Mouse (Mus musculus): Measurements from ENCODE around the gene Nudt9. TPM values are rescaled to one million over a fixed set of nuclear protein-coding genes. Genes with fewer than 3 reads are reported as not detected.

The Nudt9 gene
- total and polyA plus RNA-seq, 2 experiments from 2014 or later, result 51.0 to 62.9 TPM

DNA sequence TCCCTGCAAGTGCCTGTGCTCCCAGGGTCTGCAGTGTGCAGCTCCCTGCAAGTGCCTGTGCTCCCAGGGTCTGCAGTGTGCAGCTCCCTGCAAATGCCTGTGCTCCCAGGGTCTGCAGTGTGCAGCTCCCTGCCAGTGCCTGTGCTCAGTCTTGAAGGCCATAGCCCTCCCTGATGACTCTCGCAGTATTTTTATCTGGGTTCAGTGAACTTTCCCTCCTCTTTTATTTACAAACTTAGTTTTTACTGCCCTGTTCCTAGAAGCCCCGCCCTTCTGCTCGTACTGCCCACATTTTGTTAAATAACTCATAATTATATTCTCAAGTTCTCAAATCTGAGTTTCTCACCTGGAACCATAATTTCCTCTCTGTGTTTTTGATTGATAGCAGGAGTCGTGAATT is 57.1 kb downstream of the Nudt9 start:
- Histone ChIP-seq H3K4me2 (ENCODE audit: low read depth, low read length) (no peak overlapping the region), H3K9ac (replicated peaks; ENCODE audit: low read depth, low read length) (no peak overlapping the region), H3K36me3 (replicated peaks; ENCODE audit: control insufficient read depth, insufficient read depth, low read length) (0 out of 2 replicates have a peak, but pooled peaks cover 3% of the 10 kb centered on the region), H3K4me1 (ENCODE audit: control insufficient read depth, insufficient read depth) (peaks cover 7% of the 10 kb centered on the region; the same call in 1 of the 2 replicates), H3K27ac (ENCODE audit: low read depth) (no peak overlapping the region), H3K27me3 (ENCODE audit: control insufficient read depth, insufficient read depth, low read length) (no peaks in the 10 kb centered on the region), H3K9me3 (replicated peaks; ENCODE audit: control insufficient read depth, low read length) (no peaks in the 10 kb centered on the region), H3K4me3 (ENCODE audit: low read depth, low read length) (no peak overlapping the region)
- no peak for TF ChIP-seq EP300 (IDR thresholded peaks at IDR 0.05; ENCODE audit: low read depth)
- no peak for TF ChIP-seq CTCF (IDR thresholded peaks at IDR 0.05; ENCODE audit: low read depth)
- ATAC-seq (ENCODE audit: insufficient read depth, low read depth) (no peak), DNase-seq (ENCODE audit: low spot score) (no peak)
- 62% methylated on average over 4 of the region's 4 CpGs for WGBS

DNA sequence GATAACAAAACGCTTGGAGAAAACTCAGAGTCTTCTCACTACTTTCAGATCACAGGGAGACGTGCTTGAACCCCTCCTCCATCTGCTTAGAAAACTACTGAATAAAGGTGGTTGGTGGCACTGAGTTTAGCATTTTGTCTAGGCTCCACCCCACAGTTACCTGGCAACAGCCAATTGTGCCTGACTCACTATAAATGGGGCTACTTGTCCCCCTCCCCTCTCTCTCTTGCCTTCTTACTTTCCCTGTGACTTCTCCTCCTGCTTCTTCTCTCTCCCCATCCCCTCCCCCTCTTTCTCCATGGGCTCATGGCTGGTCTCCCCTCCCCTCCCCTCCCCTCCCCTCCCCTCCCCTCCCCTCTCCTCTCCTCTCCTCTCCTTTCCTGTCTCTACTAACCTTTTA is 58.0 kb downstream of the Nudt9 start:
- H3K36me3 ChIP-seq (replicated peaks; ENCODE audit: control insufficient read depth, insufficient read depth, low read length), result no peaks in the 10 kb centered on the region
- WGBS, result 79% methylated on average over 2 of the region's 2 CpGs
- H3K4me1 ChIP-seq (ENCODE audit: control insufficient read depth, insufficient read depth), result peaks cover 14% of the 10 kb centered on the region; the same call in 1 of the 2 replicates
- H3K4me2 ChIP-seq (ENCODE audit: low read depth, low read length), result no peak overlapping the region
- no peak for ATAC-seq (ENCODE audit: insufficient read depth, low read depth)
- no peak overlapping the region for H3K27ac ChIP-seq (ENCODE audit: low read depth)
- H3K4me3 ChIP-seq (ENCODE audit: low read depth, low read length), result no peak overlapping the region
- H3K27me3 ChIP-seq (ENCODE audit: control insufficient read depth, insufficient read depth, low read length), result no peaks in the 10 kb centered on the region
- TF ChIP-seq CTCF (IDR thresholded peaks at IDR 0.05; ENCODE audit: low read depth) (no peak), EP300 (IDR thresholded peaks at IDR 0.05; ENCODE audit: low read depth) (no peak)
- no peaks in the 10 kb centered on the region for H3K9me3 ChIP-seq (replicated peaks; ENCODE audit: control insufficient read depth, low read length)
- DNase-seq (ENCODE audit: low spot score), result no peak
- H3K9ac ChIP-seq (replicated peaks; ENCODE audit: low read depth, low read length), result no peak overlapping the region

DNA sequence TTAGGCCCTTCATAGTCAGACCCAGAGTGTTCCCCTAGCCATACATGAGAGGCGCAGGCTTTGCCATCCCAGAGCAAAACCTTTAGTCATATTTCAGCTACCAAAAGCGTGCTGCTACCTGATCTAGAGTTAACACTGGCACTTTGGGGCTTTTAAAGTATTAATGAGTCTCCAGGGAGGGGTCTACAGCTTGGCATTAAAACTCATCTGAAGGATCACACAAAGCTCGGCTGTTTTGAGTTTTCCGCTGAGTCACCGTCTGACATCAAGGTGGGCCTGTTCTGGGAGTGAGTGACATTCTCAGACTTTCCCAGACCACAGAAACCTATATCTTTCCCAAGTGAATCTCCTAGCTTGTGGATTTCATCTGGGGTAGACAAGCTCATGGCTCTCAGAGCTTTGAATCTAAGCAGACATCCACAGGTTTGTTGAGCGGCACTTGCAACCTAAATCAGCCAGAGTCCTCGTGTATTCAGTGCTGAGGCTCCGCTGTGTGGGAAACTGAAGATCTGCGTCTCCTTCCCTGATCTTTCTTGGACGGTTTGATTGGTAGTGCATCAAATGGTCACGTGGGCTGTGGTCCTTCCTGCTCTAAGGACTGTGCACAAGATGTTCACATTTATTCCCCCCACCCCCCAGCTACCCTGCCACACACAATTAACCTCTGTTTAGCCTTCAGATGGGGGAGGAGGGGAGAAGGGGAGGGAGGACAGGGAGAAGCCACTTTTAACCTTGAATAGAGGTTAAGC is 62.2 kb downstream of the Nudt9 start:
- Histone ChIP-seq H3K27ac (ENCODE audit: low read depth) (peak overlapping the region; percentile 73), H3K9ac (replicated peaks; ENCODE audit: low read depth, low read length) (no peak overlapping the region), H3K36me3 (replicated peaks; ENCODE audit: control insufficient read depth, insufficient read depth, low read length) (no peaks in the 10 kb centered on the region), H3K9me3 (replicated peaks; ENCODE audit: control insufficient read depth, low read length) (no peaks in the 10 kb centered on the region), H3K4me3 (ENCODE audit: low read depth, low read length) (no peak overlapping the region), H3K4me2 (ENCODE audit: low read depth, low read length) (peak overlapping the region; percentile 59; the same call in 1 of the 2 replicates), H3K4me1 (ENCODE audit: control insufficient read depth, insufficient read depth) (peaks cover 16% of the 10 kb centered on the region; the same call in 1 of the 2 replicates), H3K27me3 (ENCODE audit: control insufficient read depth, insufficient read depth, low read length) (no peaks in the 10 kb centered on the region)
- no peak for ATAC-seq (ENCODE audit: insufficient read depth, low read depth)
- TF ChIP-seq CTCF (IDR thresholded peaks at IDR 0.05; ENCODE audit: low read depth), result no peak
- no peak for TF ChIP-seq EP300 (IDR thresholded peaks at IDR 0.05; ENCODE audit: low read depth)
- DNase-seq (ENCODE audit: low spot score), result no peak
- WGBS, result 57% methylated on average over 11 of the region's 11 CpGs

DNA sequence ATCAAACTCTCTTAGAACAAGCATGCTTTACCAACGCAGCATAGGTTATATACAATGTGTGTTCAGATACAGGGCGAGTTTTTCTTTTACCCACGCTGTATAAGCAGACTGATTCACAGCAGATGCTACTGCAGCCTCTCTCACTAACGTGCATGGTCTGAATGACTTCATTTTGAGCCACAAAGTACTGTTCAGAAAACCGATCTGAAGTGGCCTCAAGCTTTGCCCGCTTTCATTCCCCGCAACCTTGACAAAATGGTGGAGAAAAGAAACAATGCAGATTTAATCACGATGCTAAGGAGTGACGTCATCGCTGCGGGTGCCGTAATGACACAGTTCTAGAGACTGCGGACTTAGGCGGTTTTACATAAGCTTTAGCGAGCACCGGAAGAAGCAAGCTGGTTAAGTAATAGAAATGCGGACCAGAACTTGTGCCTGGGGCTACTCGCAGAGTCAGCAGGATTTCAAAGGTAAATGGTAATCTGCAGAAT is 62.8 kb downstream of the Nudt9 start:
- Histone ChIP-seq H3K27me3 (ENCODE audit: control insufficient read depth, insufficient read depth, low read length) (no peaks in the 10 kb centered on the region), H3K9me3 (replicated peaks; ENCODE audit: control insufficient read depth, low read length) (no peaks in the 10 kb centered on the region), H3K4me2 (ENCODE audit: low read depth, low read length) (peak overlapping the region; percentile 59), H3K27ac (ENCODE audit: low read depth) (peak overlapping the region; percentile 73), H3K9ac (replicated peaks; ENCODE audit: low read depth, low read length) (no peak overlapping the region), H3K4me3 (ENCODE audit: low read depth, low read length) (peak overlapping the region; percentile 5; the same call in 1 of the 2 replicates), H3K4me1 (ENCODE audit: control insufficient read depth, insufficient read depth) (peaks cover 22% of the 10 kb centered on the region; the same call in 1 of the 2 replicates), H3K36me3 (replicated peaks; ENCODE audit: control insufficient read depth, insufficient read depth, low read length) (no peaks in the 10 kb centered on the region)
- no peak for ATAC-seq (ENCODE audit: insufficient read depth, low read depth)
- WGBS, result 33% methylated on average over 18 of the region's 18 CpGs
- TF ChIP-seq CTCF (IDR thresholded peaks at IDR 0.05; ENCODE audit: low read depth) (no peak), EP300 (IDR thresholded peaks at IDR 0.05; ENCODE audit: low read depth) (no peak)
- DNase-seq (ENCODE audit: low spot score), result no peak

DNA sequence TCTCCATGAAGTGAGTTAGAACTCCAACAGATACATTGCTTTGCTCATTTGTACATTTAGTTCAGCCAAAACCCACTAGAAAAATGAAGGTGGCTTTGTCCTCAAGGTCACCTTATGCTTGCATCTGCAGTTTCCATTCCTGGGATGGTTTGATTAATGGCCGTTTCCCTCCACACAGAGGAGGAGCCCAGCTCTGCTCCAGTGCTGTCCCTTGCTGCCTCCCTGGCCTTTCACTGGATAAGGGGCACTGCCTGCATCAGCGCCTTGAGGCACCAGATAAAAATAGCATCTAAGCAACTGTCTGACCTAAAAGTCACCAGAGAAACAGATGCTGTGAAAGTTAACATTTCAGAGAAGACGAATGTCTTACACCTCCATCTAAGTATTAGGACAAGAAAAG is 63.4 kb downstream of the Nudt9 start:
- H3K4me3 ChIP-seq (ENCODE audit: low read depth, low read length), result no peak overlapping the region
- no peaks in the 10 kb centered on the region for H3K27me3 ChIP-seq (ENCODE audit: control insufficient read depth, insufficient read depth, low read length)
- DNase-seq (ENCODE audit: low spot score), result no peak
- peak overlapping the region; percentile 73 for H3K27ac ChIP-seq (ENCODE audit: low read depth)
- TF ChIP-seq CTCF (IDR thresholded peaks at IDR 0.05; ENCODE audit: low read depth) (no peak), EP300 (IDR thresholded peaks at IDR 0.05; ENCODE audit: low read depth) (no peak)
- H3K4me1 ChIP-seq (ENCODE audit: control insufficient read depth, insufficient read depth), result peaks cover 25% of the 10 kb centered on the region; the same call in 1 of the 2 replicates
- whole genome bisulfite sequencing, result 22% methylated on average over 3 of the region's 3 CpGs
- ATAC-seq (ENCODE audit: insufficient read depth, low read depth), result no peak
- H3K9ac ChIP-seq (replicated peaks; ENCODE audit: low read depth, low read length), result no peak overlapping the region
- H3K36me3 ChIP-seq (replicated peaks; ENCODE audit: control insufficient read depth, insufficient read depth, low read length), result no peaks in the 10 kb centered on the region
- H3K4me2 ChIP-seq (ENCODE audit: low read depth, low read length), result peak overlapping the region; percentile 59
- no peaks in the 10 kb centered on the region for H3K9me3 ChIP-seq (replicated peaks; ENCODE audit: control insufficient read depth, low read length)
